Mouse (Mus musculus): ENCODE measurements around the gene Agbl2.

Agbl2 gene

GRCm38 (mm10) chr2:90782458-90782857 is at the start of gene Agbl2:
Agbl2 (plus strand) TSS chr2:90782727.
- 23% methylated on average over 11 of the region's 11 CpGs for WGBS

DNA sequence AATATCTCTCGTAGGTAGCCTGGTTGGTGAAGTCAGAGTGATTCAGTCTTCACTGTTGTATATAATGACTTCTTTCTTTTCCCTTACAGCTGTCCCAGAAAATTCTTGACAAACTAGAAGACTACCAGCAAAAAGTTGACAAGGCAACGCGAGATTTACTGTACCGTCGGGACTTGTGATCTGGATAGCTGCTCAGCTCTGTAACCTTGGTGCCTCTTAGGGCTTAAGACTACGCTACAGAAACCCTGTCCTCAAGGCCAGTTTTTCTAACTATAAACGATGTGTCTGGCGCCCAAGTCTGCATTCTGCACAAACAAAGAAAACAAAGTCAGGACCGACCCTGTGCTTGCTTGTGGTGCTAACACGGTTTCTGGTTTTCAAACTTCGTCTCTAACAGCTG is 47.2 kb upstream of the Agbl2 start:
- WGBS, result 91% methylated on average over 11 of the region's 11 CpGs

DNA sequence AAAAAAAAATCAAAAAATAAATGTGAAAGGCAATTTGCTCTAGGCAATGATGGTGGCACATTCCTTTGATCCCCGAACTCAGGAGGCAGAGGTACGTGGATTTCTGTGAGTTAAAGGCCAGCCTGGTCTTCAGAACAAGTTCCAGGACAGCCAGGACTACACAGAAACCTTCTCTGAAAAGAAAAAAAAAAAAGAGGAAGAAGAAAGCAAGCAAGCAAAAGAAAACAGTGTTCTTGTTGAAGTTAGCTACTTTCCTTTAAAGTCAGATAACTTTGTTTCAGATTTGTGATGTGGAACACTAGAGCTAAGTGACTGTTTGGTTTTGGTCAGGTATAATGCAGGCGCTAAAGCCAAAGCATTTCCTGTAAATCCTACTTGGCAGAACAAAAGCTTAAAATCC is 43.7 kb upstream of the Agbl2 start:
- WGBS, result 97% methylated on average over 3 of the region's 3 CpGs

DNA sequence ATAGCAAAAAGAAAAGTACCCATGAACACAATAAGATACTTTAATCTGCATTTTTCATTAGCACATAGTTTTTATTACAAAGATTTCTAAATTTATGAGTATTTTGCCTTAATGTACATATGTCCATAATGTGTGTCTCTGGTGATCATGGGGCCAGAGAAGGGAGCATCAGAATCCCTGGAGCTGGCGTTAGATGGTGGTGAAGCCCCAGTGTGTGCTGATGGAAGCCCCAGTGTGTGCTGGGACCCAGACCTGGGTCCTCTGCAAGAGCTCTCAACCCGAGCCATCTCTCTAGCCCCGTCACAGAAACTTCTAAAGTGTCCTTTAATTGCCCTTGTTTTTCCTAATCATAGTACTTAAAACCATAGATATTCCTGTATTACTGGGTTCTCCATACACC is 43.2 kb upstream of the Agbl2 start:
- WGBS, result 95% methylated on average over 3 of the region's 3 CpGs

DNA sequence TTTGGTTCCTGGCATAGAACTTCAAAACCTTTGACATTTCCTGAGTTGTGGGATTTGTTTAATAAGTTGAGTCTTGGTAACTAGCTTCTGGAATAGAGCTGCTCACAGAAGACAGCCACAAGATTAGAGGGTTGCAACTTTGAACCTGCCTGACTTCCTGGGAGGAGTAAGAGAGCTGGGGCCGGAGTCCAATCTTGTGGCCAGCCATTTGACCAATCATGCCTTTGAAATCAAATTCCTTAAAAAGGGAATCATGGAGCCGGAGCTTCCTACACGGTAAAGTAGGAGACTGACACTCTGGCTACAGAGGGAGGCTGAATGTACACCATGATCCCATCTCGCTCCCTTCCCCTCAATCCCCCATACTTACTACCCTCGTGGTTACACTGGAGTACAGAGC is 42.6 kb upstream of the Agbl2 start:
- 92% methylated on average over 5 of the region's 5 CpGs for WGBS

GRCm38 (mm10) chr2:90744285-90745052 is 38.1 kb upstream of the Agbl2 start:
- 62% methylated on average over 12 of the region's 12 CpGs for WGBS

GRCm38 (mm10) chr2:90745053-90745678 is 37.4 kb upstream of the Agbl2 start, which contains the start of gene Fnbp4:
Fnbp4 (plus strand) TSS chr2:90745370.
- WGBS, result under 1% methylated on average over 44 of the region's 44 CpGs

GRCm38 (mm10) chr2:90745740-90746537 is 36.6 kb upstream of the Agbl2 start:
- WGBS, result under 1% methylated on average over 54 of the region's 54 CpGs

GRCm38 (mm10) chr2:90746538-90746865 is 36.0 kb upstream of the Agbl2 start:
- 4% methylated on average over 4 of the region's 4 CpGs for WGBS

DNA sequence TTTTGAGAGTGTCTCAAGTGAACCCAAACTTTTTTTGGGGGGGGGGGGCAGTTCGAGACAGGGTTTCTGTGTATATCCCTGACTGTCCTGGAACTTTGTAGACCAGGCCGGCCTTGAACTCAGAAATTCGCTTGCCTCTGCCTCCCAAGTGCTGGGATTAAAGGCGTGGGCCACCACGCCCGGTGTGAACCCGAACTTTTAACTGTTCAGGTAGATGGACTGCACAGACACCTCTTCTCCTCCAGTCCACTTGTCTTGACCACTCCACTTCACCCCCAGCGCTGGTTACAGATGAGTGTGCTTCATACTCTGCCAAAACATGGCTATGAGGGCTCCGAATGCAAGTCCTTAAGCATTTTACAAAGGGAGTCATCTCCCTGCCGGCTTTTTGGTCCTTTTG is 35.4 kb upstream of the Agbl2 start:
- 89% methylated on average over 10 of the region's 10 CpGs for WGBS

GRCm38 (mm10) chr2:90749676-90750459 is 32.7 kb upstream of the Agbl2 start:
- WGBS, result 57% methylated on average over 6 of the region's 6 CpGs

DNA sequence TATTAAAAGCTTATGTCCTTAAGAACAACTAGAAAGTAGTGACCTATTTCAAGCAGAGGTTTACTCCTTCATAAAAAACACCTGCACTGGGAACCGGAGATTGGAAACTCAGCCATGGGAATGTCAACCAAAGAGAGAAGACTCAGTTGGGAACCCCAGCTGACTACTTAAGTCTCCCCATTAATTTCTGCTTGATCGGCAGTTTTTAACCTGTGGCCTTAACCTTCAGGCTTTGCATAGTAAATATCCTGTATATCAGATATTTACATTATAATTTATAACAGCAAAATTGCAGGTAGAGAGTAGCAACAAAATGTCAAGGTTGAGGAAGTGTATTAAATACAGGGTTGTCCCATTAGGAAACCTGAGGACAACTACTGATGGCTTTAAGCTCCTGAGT is 29.0 kb upstream of the Agbl2 start:
- 91% methylated on average over 2 of the region's 2 CpGs for WGBS

GRCm38 (mm10) chr2:90754188-90754587 is 28.3 kb upstream of the Agbl2 start:
- 97% methylated on average over 3 of the region's 3 CpGs for WGBS

GRCm38 (mm10) chr2:90765123-90765522 is 17.4 kb upstream of the Agbl2 start:
- 77% methylated on average over 3 of the region's 3 CpGs for WGBS

- 46% methylated on average over 3 of the region's 3 CpGs for WGBS
Observed at GRCm38 (mm10) chr2:90781323-90781722, 1.2 kb upstream of the Agbl2 start.

DNA sequence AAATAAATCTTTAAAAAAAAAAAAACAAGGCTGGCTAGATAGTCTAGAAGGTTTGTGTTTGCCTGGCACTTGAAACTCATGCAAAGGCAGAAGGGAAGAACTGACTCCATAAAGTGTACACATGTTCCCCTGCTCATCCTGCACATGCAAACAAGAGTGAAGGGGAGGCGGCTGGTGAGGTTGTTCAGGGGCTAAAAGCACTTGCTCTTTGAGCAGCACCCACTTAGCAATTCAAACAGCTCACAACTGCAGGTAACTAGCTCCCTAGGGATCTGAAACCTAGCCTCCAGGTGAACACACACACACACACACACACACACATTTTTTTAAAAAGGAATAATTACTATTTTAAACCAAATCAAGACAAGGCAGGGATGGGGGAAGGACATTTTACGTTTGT is 589 bp upstream of the Agbl2 start:
- 77% methylated on average over 2 of the region's 2 CpGs for WGBS

- WGBS, result 6% methylated on average over 29 of the region's 29 CpGs
Observed at GRCm38 (mm10) chr2:90782901-90783486, 467 bp downstream of the Agbl2 start.

DNA sequence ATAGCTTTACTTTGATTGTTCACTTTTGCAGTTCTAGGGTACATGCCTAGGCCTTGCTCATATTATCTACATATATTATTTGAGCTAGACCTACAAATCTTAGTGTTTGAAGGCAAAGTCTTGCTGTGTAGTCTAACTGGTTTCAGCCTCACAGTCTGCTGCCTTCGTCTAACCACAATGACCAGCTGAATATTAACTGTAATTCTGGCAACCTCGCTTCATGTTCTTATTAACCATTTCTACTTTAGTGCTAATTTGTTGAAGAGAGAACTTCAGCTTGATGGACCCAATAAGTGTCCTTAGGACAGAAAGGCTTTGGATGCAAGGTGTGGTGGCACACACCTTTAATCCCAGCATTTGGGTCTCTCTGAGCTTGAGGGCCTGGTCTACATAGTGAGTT is 5.6 kb downstream of the Agbl2 start:
- 94% methylated on average over 2 of the region's 2 CpGs for WGBS

- WGBS, result 89% methylated on average over 6 of the region's 6 CpGs
Observed at GRCm38 (mm10) chr2:90808241-90809126, 26.0 kb downstream of the Agbl2 start.

DNA sequence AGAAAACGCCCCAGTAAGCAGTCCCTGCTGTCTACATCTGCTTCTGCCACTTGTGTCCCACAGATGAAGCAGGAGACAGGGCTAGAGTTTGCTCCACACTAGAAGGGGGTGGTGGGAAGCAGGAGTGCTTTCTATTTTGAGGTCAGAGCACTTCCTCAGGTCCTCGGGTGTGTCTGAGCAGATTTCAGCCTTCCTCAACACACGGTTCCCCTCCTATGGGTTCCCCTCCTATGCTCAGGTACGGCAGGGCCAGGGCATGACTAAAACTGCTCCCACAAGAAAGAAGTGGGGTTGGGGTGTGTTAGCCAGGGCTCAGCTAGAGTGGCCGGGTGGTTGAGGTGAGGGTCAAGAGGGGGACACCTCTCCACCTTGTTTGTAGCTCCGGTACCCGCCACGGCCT is 28.2 kb downstream of the Agbl2 start:
- WGBS, result 85% methylated on average over 8 of the region's 8 CpGs
